Mouse (Mus musculus) T-cell, adult 2 months (primary cell): ENCODE measurements at regions not wholly inside any gene's neighbourhood (a gene's known extent, or its start where the extent isn't known, plus 50 kb on each side); places are given as distances from the start of the nearest gene placed in this dataset.

Experiments used
- DNase-seq: peaks from one replicate; pipeline ENCODE4 v3.0.0; 2022; ENCODE audit warnings: low spot score

GRCm38 (mm10) chr3:35235066-35235465 lies 518.8 kb upstream of the Atp11b start:
- no peak for DNase-seq

GRCm38 (mm10) chr3:35235772-35236171 lies 518.1 kb upstream of the Atp11b start:
- DNase-seq, result no peak

- DNase-seq, result no peak
Observed at GRCm38 (mm10) chr3:35237342-35237741, 516.6 kb upstream of the Atp11b start.

- no peak for DNase-seq
Observed at GRCm38 (mm10) chr3:35242349-35242748, 511.6 kb upstream of the Atp11b start.

- DNase-seq, result no peak
Observed at GRCm38 (mm10) chr3:35242871-35243529, 510.9 kb upstream of the Atp11b start.

- no peak for DNase-seq
Observed at GRCm38 (mm10) chr3:35245003-35245402, 508.9 kb upstream of the Atp11b start.

GRCm38 (mm10) chr3:35245946-35246665 lies 507.8 kb upstream of the Atp11b start:
- no peak for DNase-seq

- DNase-seq, result no peak
Observed at GRCm38 (mm10) chr3:35249160-35249559, 504.7 kb upstream of the Atp11b start.

- no peak for DNase-seq
Observed at GRCm38 (mm10) chr3:35250092-35250749, 503.7 kb upstream of the Atp11b start.

GRCm38 (mm10) chr3:35253861-35254260 lies 500.0 kb upstream of the Atp11b start:
- no peak for DNase-seq

- DNase-seq, result no peak
Observed at GRCm38 (mm10) chr3:35260936-35261335, 493.0 kb upstream of the Atp11b start.

GRCm38 (mm10) chr3:35268949-35269348 lies 485.0 kb upstream of the Atp11b start:
- DNase-seq, result no peak

GRCm38 (mm10) chr3:35269977-35270880 lies 483.7 kb upstream of the Atp11b start:
- DNase-seq, result no peak

GRCm38 (mm10) chr3:35273546-35273945 lies 480.4 kb upstream of the Atp11b start:
- DNase-seq, result no peak

GRCm38 (mm10) chr3:35280981-35281380 lies 472.9 kb upstream of the Atp11b start:
- DNase-seq, result no peak

GRCm38 (mm10) chr3:35282106-35282505 lies 471.8 kb upstream of the Atp11b start:
- no peak for DNase-seq

- no peak for DNase-seq
Observed at GRCm38 (mm10) chr3:35294771-35295170, 459.1 kb upstream of the Atp11b start.

GRCm38 (mm10) chr3:35295746-35296145 lies 458.2 kb upstream of the Atp11b start:
- DNase-seq, result no peak

- no peak for DNase-seq
Observed at GRCm38 (mm10) chr3:35299036-35299435, 454.9 kb upstream of the Atp11b start.

- peak; percentile 34 for DNase-seq
Observed at GRCm38 (mm10) chr3:35306013-35306412, 447.9 kb upstream of the Atp11b start.

GRCm38 (mm10) chr3:35314177-35314576 lies 439.7 kb upstream of the Atp11b start:
- DNase-seq, result no peak

GRCm38 (mm10) chr3:35315162-35315561 lies 438.7 kb upstream of the Atp11b start:
- DNase-seq, result no peak
